Mouse (Mus musculus) CH12.LX (cell line): Measurements from ENCODE around the gene Kif28.

Experiments used
- EP300 ChIP-seq: IDR thresholded peaks from 2 replicates; pipeline ENCODE4 v1.6.1; 2011; ENCODE audit warnings: low read length, improper control_type of control experiment
- MXI1 ChIP-seq: IDR thresholded peaks from 2 replicates; pipeline ENCODE4 v1.6.1; 2011; ENCODE audit warnings: mild to moderate bottlenecking, low read depth, low read length, improper control_type of control experiment
- POLR2A ChIP-seq: IDR thresholded peaks from 2 replicates; pipeline ENCODE4 v1.6.1; 2011; ENCODE audit warnings: low read depth, mild to moderate bottlenecking, improper control_type of control experiment, low read length

DNA sequence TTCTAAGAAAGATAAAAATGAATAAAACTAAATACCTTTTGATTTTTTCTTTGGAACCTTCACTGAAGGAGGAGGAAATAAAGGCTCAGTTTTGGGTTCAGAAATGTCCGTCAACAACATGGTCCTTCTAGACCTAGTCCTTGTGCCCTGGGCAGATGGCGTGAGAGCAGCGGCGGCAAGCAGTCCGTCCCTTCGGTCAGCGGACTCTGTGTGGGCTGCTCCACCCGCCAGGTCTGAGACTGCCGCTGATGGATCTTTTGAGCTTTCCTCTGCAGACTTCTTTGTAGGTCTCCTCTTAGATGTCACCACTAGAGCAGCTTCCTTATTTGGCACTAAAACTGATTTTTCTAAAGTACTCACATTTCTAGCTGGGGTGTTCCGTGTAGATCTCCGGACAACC lies 7.2 kb upstream of the Kif28 start:
- TF ChIP-seq MXI1, result no peak
- TF ChIP-seq EP300, result no peak
- no peak for TF ChIP-seq POLR2A
